Comparison of ENCODE assay signal across 21 mouse cellular contexts in the genomic region with DNA sequence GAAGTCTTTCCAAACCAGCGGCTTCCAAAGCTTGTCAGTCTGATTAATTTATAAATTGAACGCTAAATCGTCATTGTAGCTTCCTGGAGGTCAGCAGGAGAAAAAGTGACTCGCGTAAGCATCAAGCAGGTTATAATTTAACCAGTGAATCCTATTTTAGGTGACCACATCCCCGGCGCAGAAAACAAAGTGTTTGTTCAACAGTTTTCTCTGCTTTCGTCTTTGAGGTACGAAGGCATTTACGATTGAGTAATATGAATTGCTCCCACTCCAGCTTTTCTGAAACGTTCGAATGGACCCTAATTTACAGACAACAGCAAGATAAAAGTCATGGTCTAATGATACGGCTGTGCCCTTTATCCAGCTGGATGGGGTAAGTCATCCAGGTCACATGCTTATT. TPM values are rescaled to one million over a fixed set of nuclear protein-coding genes. Genes with fewer than 3 reads are reported as not detected.
DNase-seq lines count a peak whose midpoint lies in the region; ATAC-seq and TF ChIP-seq lines count a peak whose summit lies in the region.
"Had no signal": no experiment of that assay in that cellular context is flagged by ENCODE, and none has a peak within 500 bp of the region (broad histone marks: within the 10 kb centered on the region; RNA-seq: fewer than 3 reads in every experiment).

No protein-coding gene starts in this region.

- H3K9ac ChIP-seq in liver, embryonic 13.5 days, result no peak overlapping the region
- H3K9ac ChIP-seq: embryonic facial prominence, embryonic 15.5 days; heart, embryonic 12.5 days; hindbrain, embryonic 15.5 days; neural tube, embryonic 12.5 days had no signal

- TF ChIP-seq CTCF in left cerebral cortex, adult 2 months (IDR thresholded peaks at IDR 0.05), result no peak

- peak; percentile 39 for DNase-seq in heart, adult 11 months
- no peak for DNase-seq in heart, postnatal 10 days
- DNase-seq in kidney, adult 8-10 months, result peak; percentile 71 to 75
- no peak for DNase-seq in kidney, postnatal 4 days
- peak; percentile 17 for DNase-seq in CD4-positive helper T cell, adult 2 months (ENCODE audit: low read depth, low spot score)
- no peak for DNase-seq in liver, embryonic 13.5 days
- DNase-seq in left cerebral cortex, adult 2 months (ENCODE audit: extremely low spot score in 1 of 2, low spot score in 2 of 2), result no peak
- DNase-seq in ovary, postnatal 14 days (ENCODE audit: low spot score), result no peak
- DNase-seq: cerebellum, adult 11-12 months; cerebellum, postnatal 25 days; embryo, embryonic 11 days; heart, postnatal 36 days; layer of hippocampus, postnatal 36 days had no signal

- no peak overlapping the region for H3K27ac ChIP-seq in liver, embryonic 13.5 days
- H3K27ac ChIP-seq in left cerebral cortex, adult 2 months, result no peak overlapping the region
- H3K27ac ChIP-seq: embryonic facial prominence, embryonic 15.5 days; forebrain, embryonic 10.5 days; hindbrain, embryonic 15.5 days; neural tube, embryonic 12.5 days had no signal

- H3K9me3 ChIP-seq in liver, embryonic 13.5 days (replicated peaks), result no peaks in the 10 kb centered on the region
- H3K9me3 ChIP-seq: embryonic facial prominence, embryonic 15.5 days; forebrain, embryonic 10.5 days; G1E; heart, embryonic 12.5 days; hindbrain, embryonic 15.5 days; neural tube, embryonic 12.5 days had no signal

- no peak for ATAC-seq in liver, embryonic 13.5 days (ENCODE audit: low read depth)
- ATAC-seq: lung, postnatal 0 days had no signal

- H3K4me2 ChIP-seq in liver, embryonic 13.5 days, result peak overlapping the region; percentile 67; the same call in 1 of the 2 replicates
- H3K4me2 ChIP-seq: hindbrain, embryonic 15.5 days; midbrain, embryonic 11.5 days; neural tube, embryonic 12.5 days had no signal

- H3K4me1 ChIP-seq in liver, embryonic 13.5 days (replicated peaks), result peaks cover 28% of the 10 kb centered on the region
- H3K4me1 ChIP-seq: forebrain, embryonic 10.5 days; heart, embryonic 12.5 days; hindbrain, embryonic 15.5 days; neural tube, embryonic 12.5 days had no signal

- 64% methylated on average over 13 of the region's 13 CpGs for WGBS in liver, embryonic 13.5 days (ENCODE audit: insufficient replicate concordance)

- no peak overlapping the region for H3K4me3 ChIP-seq in liver, embryonic 13.5 days (replicated peaks)
- no peak overlapping the region for H3K4me3 ChIP-seq in left cerebral cortex, adult 2 months
- H3K4me3 ChIP-seq: embryonic facial prominence, embryonic 15.5 days; forebrain, embryonic 10.5 days; heart, embryonic 12.5 days; hindbrain, embryonic 15.5 days; neural tube, embryonic 12.5 days had no signal

- peaks cover 13% of the 10 kb centered on the region for H3K27me3 ChIP-seq in liver, embryonic 13.5 days
- H3K27me3 ChIP-seq: embryonic facial prominence, embryonic 15.5 days; heart, embryonic 12.5 days; hindbrain, embryonic 15.5 days; neural tube, embryonic 12.5 days had no signal

- H3K36me3 ChIP-seq in liver, embryonic 13.5 days, result no peaks in the 10 kb centered on the region
- H3K36me3 ChIP-seq: embryonic facial prominence, embryonic 15.5 days; forebrain, embryonic 10.5 days; G1E; heart, embryonic 12.5 days; hindbrain, embryonic 15.5 days; neural tube, embryonic 12.5 days had no signal

- intact Hi-C loops in heart, postnatal 10 days (cut with DNase I), result no loop called here
- intact Hi-C loops in left cerebral cortex, adult 2 months (cut with DNase I), result no loop called here

RNA-seq across cellular contexts. Expression of a gene that starts 21.9 kb away (rescaled TPM):
- total RNA-seq in heart, postnatal 10 days (2021), result 10 to 100 TPM; 13.4 to 16.2 TPM
- polyA plus RNA-seq in liver, embryonic 13.5 days (2015; fragmentation: Nextera tagmentation; extraction: Ambion mirVana), result 75.1 and 80.8 TPM in 2 replicates
- total RNA-seq in left cerebral cortex, adult 2 months (2021), result 1 to 10 TPM; 2.4 to 4.1 TPM

Comparison
In these comparisons a context has a peak if more than half of its experiments do, and no peak if none do; other contexts are left out.
1. DNase-seq: peak in heart, adult 11 months (single experiment), kidney, adult 8-10 months (2 of 2) and CD4-positive helper T cell, adult 2 months (single experiment); none in heart, postnatal 10 days (0 of 2), kidney, postnatal 4 days (0 of 2), liver, embryonic 13.5 days (single experiment), left cerebral cortex, adult 2 months (0 of 2) and ovary, postnatal 14 days (single experiment).